Mouse (Mus musculus) liver, embryonic 14.5 days (tissue): Measurements from ENCODE around the gene Gjd2. TPM values are rescaled to one million over a fixed set of nuclear protein-coding genes. Genes with fewer than 3 reads are reported as not detected.
A peak's percentile ranks its signal among the peaks of the same experiment; 100 is the strongest.

ENCODE experiments used
- ATAC-seq: fragments of 200-750 bp; cut with Nextera tagmentation; 2 replicates; pipeline ENCODE4 v1.8.0; 2017; ENCODE audit warnings: moderate number of reproducible peaks, mild to moderate bottlenecking, moderate library complexity; ENCODE audit not compliant: insufficient read depth
- DNase-seq, 3 experiments: peaks; one replicate each; pipeline ENCODE4 v3.0.0-alpha.2; 2012 to 2013; ENCODE audit warnings: low read depth in 3 of 3, low spot score in 3 of 3
- H3K27ac ChIP-seq: fragments of 300-500 bp; sonication (generic); 2 replicates; pipeline ENCODE4 v1.5.1; 2014; ENCODE audit warnings: moderate library complexity, mild to moderate bottlenecking, control low read depth, inconsistent platforms
- H3K27me3 ChIP-seq: fragments of 300-500 bp; sonication (generic); 2 replicates; pipeline ENCODE4 v1.6.1; 2014; ENCODE audit warnings: mild to moderate bottlenecking, low read length, moderate library complexity; ENCODE audit not compliant: control insufficient read depth, insufficient read depth
- H3K36me3 ChIP-seq: fragments of 300-500 bp; sonication (generic); replicated peaks from 2 replicates; pipeline ENCODE4 v1.6.1; 2014; ENCODE audit warnings: low read depth; ENCODE audit not compliant: control insufficient read depth, insufficient read depth
- H3K4me1 ChIP-seq, 2 experiments: fragments of 200-500 bp in 1 of 2; fragments of 300-500 bp in 1 of 2; sonication (generic) in 1 of 2; replicated peaks; 2 replicates each; pipeline ENCODE4 v1.6.1; 2012 to 2014; ENCODE audit warnings: antibody characterized with exemption in 1 of 2, inconsistent platforms in 1 of 2, low read length in 1 of 2; ENCODE audit not compliant: control insufficient read depth in 2 of 2, insufficient read depth in 2 of 2
- H3K4me2 ChIP-seq: fragments of 300-500 bp; sonication (generic); 2 replicates; pipeline ENCODE4 v1.6.1; 2014; ENCODE audit warnings: low read depth, mild to moderate bottlenecking, control low read depth, moderate library complexity
- H3K4me3 ChIP-seq, 2 experiments: fragments of 200-500 bp in 1 of 2; fragments of 300-500 bp in 1 of 2; sonication (generic) in 1 of 2; 2 replicates each; pipeline ENCODE4 v1.5.1; 2012 to 2014; ENCODE audit warnings: low read depth in 2 of 2, low read length in 2 of 2, mild to moderate bottlenecking in 2 of 2, control low read depth in 1 of 2, inconsistent platforms in 1 of 2, moderate library complexity in 1 of 2; ENCODE audit not compliant: insufficient read depth in 1 of 2
- H3K9ac ChIP-seq: fragments of 300-500 bp; sonication (generic); replicated peaks from 2 replicates; pipeline ENCODE4 v1.6.1; 2014; ENCODE audit warnings: mild to moderate bottlenecking, control low read depth, moderate library complexity
- H3K9me3 ChIP-seq: fragments of 300-500 bp; sonication (generic); 2 replicates; pipeline ENCODE4 v1.6.1; 2016; ENCODE audit warnings: low read length, mixed read lengths; ENCODE audit not compliant: control insufficient read depth
- CTCF ChIP-seq: IDR thresholded peaks from 2 replicates; pipeline ENCODE4 v1.5.1; 2016; ENCODE audit warnings: antibody characterized with exemption, low read depth, control low read depth
- EP300 ChIP-seq: IDR thresholded peaks from 2 replicates; pipeline ENCODE4 v1.6.1; 2016; ENCODE audit warnings: antibody characterized with exemption, low read depth
- WGBS: fragments of 180-500 bp; shearing (Covaris S2); extraction: QIAGEN DNeasy Blood & Tissue Kit; methylation state at CpG from one replicate; pipeline ENCODE4 v1.1.7; 2014; ENCODE audit not compliant: insufficient replicate concordance; 5-methylcytosine and 5-hydroxymethylcytosine counted together
- polyA plus RNA-seq, 2 experiments: library from polyadenylated mRNA; depleted of rRNA in 1 of 2; stranded (reverse) in 1 of 2; unstranded in 1 of 2; fragments of >200 nt; fragmentation: Nextera tagmentation in 1 of 2; extraction: Ambion mirVana in 1 of 2; gene quantifications; 2 replicates each; pipeline versions ENCODE4 v1.2.1 to v1.2.3; 2012 to 2014

The Gjd2 gene
- 0.04 TPM in 1 of 2 replicates, not detected in the other for polyA plus RNA-seq (2012; rRNA removed)
- polyA plus RNA-seq (2014; fragmentation: Nextera tagmentation; extraction: Ambion mirVana): not detected in 2 replicates

GRCm38 (mm10) chr2:114013295-114013771 is at the start of gene Gjd2:
Gjd2 (minus strand) TSS chr2:114013619.
- peak within 1 kb of the TSS; percentile 16; the same call in 1 of the 2 replicates for H3K4me2 ChIP-seq
- no peak within 1 kb of the TSS for H3K9ac ChIP-seq
- H3K4me3 ChIP-seq: 0 out of 4 replicates have a peak within 1 kb of the TSS, but pooled peaks of 1 of the 2 experiments have one; percentile 4
- H3K36me3 ChIP-seq: no peaks in the 10 kb centered on the region
- TF ChIP-seq CTCF: no peak
- no peak for TF ChIP-seq EP300
- no peaks in the 10 kb centered on the region for H3K4me1 ChIP-seq
- H3K9me3 ChIP-seq: no peaks in the 10 kb centered on the region
- DNase-seq (no peak), ATAC-seq (no peak)
- H3K27me3 ChIP-seq: peaks cover 25% of the 10 kb centered on the region
- 1% methylated on average over 58 of the region's 60 CpGs for WGBS
- no peak within 1 kb of the TSS for H3K27ac ChIP-seq

GRCm38 (mm10) chr2:114060071-114060591 is 46.7 kb upstream of the Gjd2 start:
- no peak overlapping the region for H3K4me2 ChIP-seq
- no peaks in the 10 kb centered on the region for H3K36me3 ChIP-seq
- ATAC-seq (no peak), DNase-seq (no peak)
- no peak for TF ChIP-seq CTCF
- no peak for TF ChIP-seq EP300
- H3K9me3 ChIP-seq: no peaks in the 10 kb centered on the region
- H3K27ac ChIP-seq: no peak overlapping the region
- 52% methylated on average over 6 of the region's 6 CpGs for WGBS
- no peak overlapping the region for H3K4me3 ChIP-seq
- H3K9ac ChIP-seq: no peak overlapping the region
- no peaks in the 10 kb centered on the region for H3K4me1 ChIP-seq
- H3K27me3 ChIP-seq: no peaks in the 10 kb centered on the region

- ATAC-seq (no peak), DNase-seq (no peak)
- H3K9ac ChIP-seq: no peak overlapping the region
- TF ChIP-seq CTCF: no peak
- no peak for TF ChIP-seq EP300
- H3K9me3 ChIP-seq: no peaks in the 10 kb centered on the region
- H3K27me3 ChIP-seq: no peaks in the 10 kb centered on the region
- no peaks in the 10 kb centered on the region for H3K36me3 ChIP-seq
- H3K4me2 ChIP-seq: no peak overlapping the region
- H3K27ac ChIP-seq: no peak overlapping the region
- no peaks in the 10 kb centered on the region for H3K4me1 ChIP-seq
- 27% methylated on average over 1 of the region's 1 CpGs for WGBS
- H3K4me3 ChIP-seq: no peak overlapping the region
Observed at GRCm38 (mm10) chr2:114059608-114060007, 46.2 kb upstream of the Gjd2 start.

- 83% methylated on average over 10 of the region's 10 CpGs for WGBS
- Histone ChIP-seq H3K4me3 (no peak overlapping the region), H3K4me1 (no peaks in the 10 kb centered on the region), H3K9ac (no peak overlapping the region), H3K27ac (no peak overlapping the region), H3K36me3 (no peaks in the 10 kb centered on the region), H3K9me3 (no peaks in the 10 kb centered on the region), H3K27me3 (no peaks in the 10 kb centered on the region), H3K4me2 (no peak overlapping the region)
- ATAC-seq (no peak), DNase-seq (no peak)
- TF ChIP-seq CTCF (no peak), EP300 (no peak)
Observed at GRCm38 (mm10) chr2:114058226-114058796, 44.9 kb upstream of the Gjd2 start.

GRCm38 (mm10) chr2:114057303-114057853 is 44.0 kb upstream of the Gjd2 start:
- H3K9ac ChIP-seq: no peak overlapping the region
- DNase-seq: no peak
- H3K4me1 ChIP-seq: no peaks in the 10 kb centered on the region
- 24% methylated on average over 10 of the region's 10 CpGs for WGBS
- H3K4me2 ChIP-seq: no peak overlapping the region
- no peaks in the 10 kb centered on the region for H3K36me3 ChIP-seq
- no peak for ATAC-seq
- no peaks in the 10 kb centered on the region for H3K9me3 ChIP-seq
- H3K27me3 ChIP-seq: no peaks in the 10 kb centered on the region
- H3K4me3 ChIP-seq: no peak overlapping the region
- no peak overlapping the region for H3K27ac ChIP-seq
- no peak for TF ChIP-seq CTCF
- no peak for TF ChIP-seq EP300
